Mouse (Mus musculus) A20 (cell line): ENCODE measurements around the gene Mgarp.
"Not testable (repeated sequence)": the region's sequence is repeated elsewhere in the genome, so short reads cannot be mapped to it uniquely, and the experiment has no call there.

Experiments
- DNase-seq: peaks from one replicate; pipeline ENCODE4 v3.0.0-alpha.2; 2011; ENCODE audit warnings: low read depth, low spot score

The Mgarp gene

DNA sequence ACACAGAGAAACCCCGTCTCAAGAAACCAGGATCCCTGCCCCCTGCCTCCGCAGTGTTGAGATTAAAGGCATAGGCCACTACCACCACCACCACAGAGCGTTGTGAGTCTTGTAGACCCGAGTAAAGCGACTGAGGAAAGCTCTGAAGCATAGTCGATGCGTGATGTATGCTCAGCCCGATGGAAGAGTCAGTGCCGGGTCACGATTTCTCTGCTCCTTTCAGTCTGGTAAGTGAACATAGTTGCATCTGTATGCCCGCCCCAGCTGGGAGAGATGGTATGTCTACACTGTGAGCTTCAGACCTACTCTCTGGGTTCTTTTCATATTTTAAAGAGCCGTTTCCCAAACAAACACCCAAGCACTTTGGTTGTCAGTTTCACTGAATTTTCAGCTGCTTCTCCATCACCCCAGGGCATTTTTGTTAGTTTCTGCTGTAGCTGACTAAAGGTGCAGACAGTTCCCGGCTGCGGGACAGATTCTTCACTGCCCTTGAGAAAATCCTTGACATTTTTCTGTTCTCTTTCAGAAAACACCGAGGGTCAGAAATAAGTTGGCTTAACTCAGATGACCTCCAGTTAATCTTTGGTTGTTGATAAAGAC is 1.3 kb upstream of the Mgarp start:
- DNase-seq: peak; percentile 53

DNA sequence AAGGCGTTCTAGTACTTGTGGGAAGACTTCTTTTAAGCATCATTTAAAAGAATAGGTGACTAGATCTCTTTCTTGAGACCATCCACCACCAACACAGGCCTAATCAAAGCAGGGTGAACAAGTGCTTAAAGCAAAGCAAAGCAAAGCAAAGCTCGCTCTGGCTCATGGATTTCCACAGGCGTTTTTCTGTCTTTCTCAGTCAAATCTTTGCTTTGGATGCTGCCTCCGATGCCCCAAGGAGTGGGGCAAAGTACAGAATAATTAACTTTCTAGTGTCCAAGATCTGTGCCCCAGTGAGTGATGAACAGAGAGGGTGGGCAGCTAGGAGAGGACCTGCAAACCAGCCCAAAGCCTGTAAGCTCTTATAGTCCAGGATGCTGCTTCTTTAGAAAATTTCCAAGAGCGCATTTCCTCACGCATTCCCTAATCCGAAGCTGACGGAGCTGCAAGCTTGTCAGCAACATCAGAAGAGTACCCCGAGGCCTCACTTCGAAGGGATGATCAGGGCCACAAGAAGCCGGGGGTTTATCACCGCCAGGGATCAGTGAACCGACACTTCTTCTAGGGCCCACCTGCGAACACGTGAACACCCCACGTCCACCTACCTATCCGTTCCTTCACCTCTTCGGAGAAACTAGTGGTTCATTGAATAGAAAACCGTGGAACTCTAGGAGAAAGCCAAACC is 935 bp downstream of the Mgarp start:
- DNase-seq: peak; percentile 66

DNA sequence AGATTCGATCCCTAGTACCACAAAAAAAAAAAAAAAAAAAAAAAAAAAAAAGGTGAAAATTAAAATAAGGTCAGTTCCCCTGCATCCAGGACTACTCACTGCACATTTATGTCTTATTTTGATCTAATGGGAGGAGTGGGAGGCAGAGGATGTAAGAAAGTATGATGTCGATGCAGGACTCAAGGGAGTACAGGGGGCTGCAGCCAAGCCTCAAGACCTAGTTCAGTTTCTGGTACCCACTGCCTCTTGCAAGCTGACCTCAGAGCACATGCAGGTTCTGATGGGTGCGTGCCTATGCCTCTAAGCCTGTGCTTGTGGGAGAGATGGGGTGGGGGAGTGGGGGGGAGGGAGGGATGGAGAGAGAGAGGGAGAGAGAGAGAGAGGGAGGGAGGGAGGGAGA is 1.7 kb downstream of the Mgarp start:
- peak; percentile 44 for DNase-seq

DNA sequence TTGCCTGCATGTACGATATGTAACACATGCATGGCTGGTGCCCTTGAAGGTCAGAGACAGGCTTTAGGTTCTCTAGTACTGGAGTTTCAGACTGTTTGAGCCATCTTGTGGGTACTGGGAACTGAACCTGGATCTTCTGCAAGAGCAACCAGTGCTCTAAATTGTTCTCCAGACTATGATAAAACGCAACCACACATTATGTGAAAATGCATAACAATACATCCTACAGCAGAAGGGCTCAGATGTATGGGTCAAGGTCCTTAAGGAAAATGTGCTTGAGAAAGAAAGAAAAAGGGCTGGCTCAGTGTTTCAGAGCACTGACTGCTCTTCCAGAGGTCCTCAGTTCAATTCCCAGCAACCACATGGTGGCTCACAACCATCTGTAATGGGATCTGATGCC is 2.9 kb downstream of the Mgarp start:
- DNase-seq: no peak

DNA sequence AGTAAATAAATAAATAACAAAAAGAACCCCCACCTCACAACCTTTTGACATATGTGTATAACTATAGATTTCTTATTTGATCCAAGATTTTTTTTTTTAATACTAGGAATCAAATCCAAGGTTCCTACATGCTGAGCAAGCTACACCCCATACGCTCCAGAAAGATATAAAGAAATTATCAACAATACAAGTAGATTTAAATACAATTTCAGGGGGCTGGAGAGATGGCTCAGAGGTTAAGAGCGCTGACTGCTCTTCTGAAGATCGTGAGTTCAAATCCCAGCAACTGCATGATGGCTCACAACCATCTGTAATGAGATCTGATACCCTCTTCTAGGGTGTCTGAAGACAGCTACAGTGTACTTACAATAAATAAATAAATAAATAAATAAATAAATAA is 3.5 kb downstream of the Mgarp start:
- DNase-seq: not testable (repeated sequence)

GRCm38 (mm10) chr3:51391591-51391990 is 4.9 kb downstream of the Mgarp start:
- DNase-seq: no peak

DNA sequence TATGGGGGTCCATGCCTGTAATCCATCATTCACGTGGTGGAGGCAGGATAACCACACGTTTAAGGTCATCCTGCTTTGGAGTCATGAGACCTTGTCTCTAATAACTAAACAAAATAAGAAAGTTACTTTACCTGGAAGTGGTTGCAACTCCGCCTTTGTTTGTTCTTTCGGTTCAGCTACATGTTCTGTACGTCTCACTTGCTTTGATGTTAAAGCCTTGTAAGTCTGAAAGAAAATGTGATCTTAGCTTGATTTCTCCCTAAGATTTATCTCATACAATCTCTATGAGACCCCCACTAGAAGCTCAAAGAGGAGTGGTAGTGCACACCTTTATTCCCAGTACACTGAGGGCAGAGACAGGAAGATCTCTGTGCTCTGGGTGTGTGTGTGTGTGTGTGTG is 5.4 kb downstream of the Mgarp start:
- no peak for DNase-seq

GRCm38 (mm10) chr3:51388904-51389303 is 7.6 kb downstream of the Mgarp start:
- no peak for DNase-seq

DNA sequence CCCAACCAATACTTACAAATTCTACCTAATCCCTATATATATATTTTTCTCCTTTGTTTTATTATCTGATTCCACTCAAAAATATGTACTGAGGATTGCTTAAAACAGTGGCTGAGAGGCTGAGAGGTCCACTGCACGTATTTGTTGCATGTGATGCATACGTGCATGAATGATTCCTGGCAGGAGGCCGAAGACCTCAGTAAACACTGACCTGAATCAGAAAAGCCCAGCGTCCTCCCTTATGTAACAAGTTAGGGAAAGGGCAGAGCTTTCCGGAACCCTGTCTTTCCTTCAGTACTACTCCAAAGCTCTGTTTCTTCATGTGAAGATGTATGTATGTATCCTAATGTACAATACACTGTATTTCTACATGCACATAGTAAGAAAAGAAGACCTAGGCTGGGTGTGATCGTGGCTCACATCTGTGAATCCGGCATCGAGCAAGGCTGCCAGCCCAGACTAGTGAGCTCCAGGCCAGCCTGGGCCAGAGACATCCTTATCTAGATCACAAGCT is 8.6 kb downstream of the Mgarp start:
- DNase-seq: no peak

DNA sequence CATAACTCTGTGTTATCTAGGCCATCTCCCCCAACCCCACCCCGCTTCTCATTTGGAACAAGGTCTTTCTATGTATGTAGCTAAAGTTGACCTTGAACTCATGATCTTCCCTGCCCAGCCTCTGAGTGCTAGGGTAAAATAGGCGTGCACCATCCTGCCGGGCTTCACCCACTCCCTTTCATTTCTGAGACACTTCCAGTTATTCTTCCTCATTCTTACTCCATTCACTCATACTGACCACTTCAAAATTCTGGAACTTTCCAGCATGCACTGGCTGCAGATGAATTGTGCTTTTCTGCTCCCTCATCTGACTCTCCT is 9.4 kb downstream of the Mgarp start:
- DNase-seq: no peak

- DNase-seq: peak; percentile 50
These were observed 10.0 kb downstream of the Mgarp start for GRCm38 (mm10) chr3:51386441-51387133.

- no peak for DNase-seq
These were observed 13.1 kb downstream of the Mgarp start for GRCm38 (mm10) chr3:51383409-51383808.

GRCm38 (mm10) chr3:51380660-51381014 is 15.9 kb downstream of the Mgarp start:
- DNase-seq: peak; percentile 27

DNA sequence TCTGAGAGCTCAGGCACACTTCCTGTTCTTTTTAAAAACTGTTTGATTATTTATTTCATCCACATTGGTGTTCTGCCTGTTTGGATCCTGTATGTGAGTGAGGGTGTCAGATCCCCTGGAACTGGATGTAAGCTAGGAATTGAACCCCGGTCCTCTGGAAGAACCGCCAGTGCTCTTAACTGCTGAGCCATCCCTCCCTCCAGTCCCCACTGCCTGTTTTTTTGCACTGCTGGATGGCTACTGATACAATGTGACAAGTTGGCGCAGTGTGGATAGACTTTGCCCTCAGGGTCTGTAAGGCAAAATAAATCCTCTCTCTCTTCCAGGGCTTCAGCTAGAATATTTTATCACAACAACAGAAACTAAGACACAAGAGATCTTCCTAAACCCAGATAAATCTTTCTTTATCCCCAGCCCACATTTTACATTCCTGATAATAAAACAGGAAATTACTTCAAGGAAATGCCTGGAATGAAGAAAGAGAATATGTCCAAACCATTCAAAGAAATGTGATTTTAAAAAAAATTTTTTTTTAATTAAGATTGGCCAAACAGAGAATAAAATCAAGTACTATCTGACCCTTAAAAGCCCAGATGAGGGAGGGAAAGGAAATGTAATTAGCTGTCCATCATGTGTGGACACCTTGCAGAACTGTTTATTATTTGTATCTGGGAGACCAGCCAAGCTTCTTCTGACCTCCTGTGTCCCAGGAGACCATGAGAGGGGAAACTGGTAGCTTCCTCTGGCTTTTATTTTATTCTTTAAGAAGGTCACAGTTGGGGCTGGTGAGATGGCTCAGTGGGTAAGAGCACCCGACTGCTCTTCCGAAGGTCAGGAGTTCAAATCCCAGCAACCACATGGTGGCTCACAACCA is 16.5 kb downstream of the Mgarp start:
- peak; percentile 64 for DNase-seq

DNA sequence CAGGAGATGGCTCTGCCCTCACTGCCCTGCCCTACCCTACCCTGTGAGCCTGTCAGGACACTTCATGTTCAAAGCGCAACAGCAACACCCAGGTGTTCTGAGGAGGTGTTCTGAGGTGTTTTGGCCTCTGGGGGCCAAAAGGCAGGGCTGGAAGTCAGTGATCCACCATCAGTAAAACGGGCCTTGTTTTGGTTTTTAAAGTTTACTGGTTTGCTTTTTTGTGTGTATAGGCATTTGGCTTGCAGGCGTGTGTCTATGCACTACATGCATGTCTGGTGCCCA is 17.9 kb downstream of the Mgarp start:
- DNase-seq: peak; percentile 83

GRCm38 (mm10) chr3:51377878-51378664 is 18.5 kb downstream of the Mgarp start:
- peak; percentile 89 for DNase-seq

- peak; percentile 78 for DNase-seq
These were observed 21.0 kb downstream of the Mgarp start for GRCm38 (mm10) chr3:51375307-51376265.

- DNase-seq: peak; percentile 43
These were observed 23.0 kb downstream of the Mgarp start for GRCm38 (mm10) chr3:51373544-51373943.

DNA sequence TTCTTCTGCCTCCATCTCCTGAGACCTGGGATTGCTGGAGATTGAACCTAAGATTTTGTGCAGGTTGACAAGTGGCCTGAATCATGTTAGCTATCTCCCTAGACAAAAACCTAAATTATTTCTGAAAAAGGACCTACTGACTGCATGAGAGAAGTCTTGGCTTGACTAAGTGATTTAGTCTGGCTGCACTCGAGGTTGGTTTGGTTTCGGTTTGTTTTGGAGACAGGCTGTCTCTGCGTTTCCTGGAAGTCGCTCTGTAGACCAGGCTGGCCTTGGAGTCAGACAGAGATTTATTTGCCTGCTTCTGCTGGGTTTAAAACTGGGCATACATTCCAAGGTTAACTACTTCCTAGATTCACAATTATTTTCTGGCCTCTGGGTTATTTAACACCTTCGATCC is 23.7 kb downstream of the Mgarp start:
- DNase-seq: peak; percentile 29

GRCm38 (mm10) chr3:51371826-51372225 is 24.7 kb downstream of the Mgarp start:
- DNase-seq: no peak
